Mouse (Mus musculus) forebrain, embryonic 14.5 days (tissue): Measurements from ENCODE around the gene Aff3. TPM values are rescaled to one million over a fixed set of nuclear protein-coding genes. Genes with fewer than 3 reads are reported as not detected.

Experiments
- ATAC-seq: fragments of 200-750 bp; cut with Nextera tagmentation; 2 replicates; pipeline ENCODE4 v1.8.0; 2017; ENCODE audit warnings: mild to moderate bottlenecking, moderate library complexity
- DNase-seq: peaks from one replicate; pipeline ENCODE4 v3.0.0-alpha.2; 2015; ENCODE audit warnings: low spot score
- H3K27ac ChIP-seq: fragments of 300-500 bp; sonication (generic); 2 replicates; pipeline ENCODE4 v1.5.1; 2014; ENCODE audit warnings: low read depth, mild to moderate bottlenecking, control low read depth, low read length, moderate library complexity
- H3K27me3 ChIP-seq: fragments of 300-500 bp; sonication (generic); replicated peaks from 2 replicates; pipeline ENCODE4 v1.6.1; 2014; ENCODE audit warnings: low read length, control low read depth, mixed read lengths; ENCODE audit not compliant: control insufficient read depth, insufficient read depth
- H3K36me3 ChIP-seq: fragments of 300-500 bp; sonication (generic); 2 replicates; pipeline ENCODE4 v1.6.1; 2014; ENCODE audit warnings: low read length, control low read depth; ENCODE audit not compliant: control insufficient read depth, insufficient read depth
- H3K4me1 ChIP-seq: fragments of 300-500 bp; sonication (generic); 2 replicates; pipeline ENCODE4 v1.6.1; 2014; ENCODE audit warnings: antibody characterized with exemption, low read length, control low read depth; ENCODE audit not compliant: control insufficient read depth, insufficient read depth
- H3K4me2 ChIP-seq: fragments of 300-500 bp; sonication (generic); 2 replicates; pipeline ENCODE4 v1.6.1; 2014; ENCODE audit warnings: mild to moderate bottlenecking, control low read depth, low read length
- H3K4me3 ChIP-seq: fragments of 300-500 bp; sonication (generic); 2 replicates; pipeline ENCODE4 v1.5.1; 2014; ENCODE audit warnings: low read depth, low read length, control low read depth
- H3K9ac ChIP-seq: fragments of 300-500 bp; sonication (generic); 2 replicates; pipeline ENCODE4 v1.6.1; 2014; ENCODE audit warnings: mild to moderate bottlenecking, low read length, control low read depth, moderate library complexity
- H3K9me3 ChIP-seq: fragments of 300-500 bp; sonication (generic); replicated peaks from 2 replicates; pipeline ENCODE4 v1.6.1; 2016; ENCODE audit warnings: low read length, control low read depth, mixed read lengths; ENCODE audit not compliant: control insufficient read depth
- WGBS: fragments of 180-500 bp; shearing (Covaris S2); extraction: QIAGEN DNeasy Blood & Tissue Kit; methylation state at CpG from one replicate; pipeline ENCODE4 v1.1.7; 2014; 5-methylcytosine and 5-hydroxymethylcytosine counted together
- polyA plus RNA-seq: library from polyadenylated mRNA; unstranded; fragments of >200 nt; fragmentation: Nextera tagmentation; extraction: Ambion mirVana; gene quantifications from 2 replicates; pipeline ENCODE4 v1.2.1, GENCODE M21; 2014

Aff3 gene
- polyA plus RNA-seq, 1 experiment from 2014 or later: 15.5 TPM

- no peak overlapping the region for H3K9ac ChIP-seq
- no peaks in the 10 kb centered on the region for H3K27me3 ChIP-seq
- 92% methylated on average over 7 of the region's 7 CpGs for WGBS
- H3K4me2 ChIP-seq: no peak overlapping the region
- peaks cover 13% of the 10 kb centered on the region for H3K4me1 ChIP-seq
- H3K4me3 ChIP-seq: no peak overlapping the region
- DNase-seq (no peak), ATAC-seq (no peak)
- H3K27ac ChIP-seq: no peak overlapping the region
- no peaks in the 10 kb centered on the region for H3K36me3 ChIP-seq
- H3K9me3 ChIP-seq: no peaks in the 10 kb centered on the region
Measured at GRCm38 (mm10) chr1:38507636-38508179, 157.0 kb downstream of the Aff3 start.

- DNase-seq (no peak), ATAC-seq (no peak)
- no peaks in the 10 kb centered on the region for H3K36me3 ChIP-seq
- WGBS: 91% methylated on average over 3 of the region's 3 CpGs
- H3K4me3 ChIP-seq: no peak overlapping the region
- H3K4me2 ChIP-seq: no peak overlapping the region
- H3K27ac ChIP-seq: no peak overlapping the region
- H3K9me3 ChIP-seq: no peaks in the 10 kb centered on the region
- no peak overlapping the region for H3K9ac ChIP-seq
- H3K4me1 ChIP-seq: peaks cover 11% of the 10 kb centered on the region
- H3K27me3 ChIP-seq: no peaks in the 10 kb centered on the region
Measured at GRCm38 (mm10) chr1:38506396-38506795, 158.4 kb downstream of the Aff3 start.

- H3K9ac ChIP-seq: no peak overlapping the region
- no peak overlapping the region for H3K4me3 ChIP-seq
- peaks cover 11% of the 10 kb centered on the region for H3K4me1 ChIP-seq
- H3K9me3 ChIP-seq: no peaks in the 10 kb centered on the region
- 0 out of 2 replicates have a peak overlapping the region, but pooled peaks have one; percentile 41 for H3K27ac ChIP-seq
- H3K27me3 ChIP-seq: no peaks in the 10 kb centered on the region
- ATAC-seq (peak; percentile 79), DNase-seq (peak; percentile 78)
- H3K4me2 ChIP-seq: no peak overlapping the region
- 13% methylated on average over 13 of the region's 13 CpGs for WGBS
- H3K36me3 ChIP-seq: no peaks in the 10 kb centered on the region
Measured at GRCm38 (mm10) chr1:38503431-38504089, 161.2 kb downstream of the Aff3 start.

DNA sequence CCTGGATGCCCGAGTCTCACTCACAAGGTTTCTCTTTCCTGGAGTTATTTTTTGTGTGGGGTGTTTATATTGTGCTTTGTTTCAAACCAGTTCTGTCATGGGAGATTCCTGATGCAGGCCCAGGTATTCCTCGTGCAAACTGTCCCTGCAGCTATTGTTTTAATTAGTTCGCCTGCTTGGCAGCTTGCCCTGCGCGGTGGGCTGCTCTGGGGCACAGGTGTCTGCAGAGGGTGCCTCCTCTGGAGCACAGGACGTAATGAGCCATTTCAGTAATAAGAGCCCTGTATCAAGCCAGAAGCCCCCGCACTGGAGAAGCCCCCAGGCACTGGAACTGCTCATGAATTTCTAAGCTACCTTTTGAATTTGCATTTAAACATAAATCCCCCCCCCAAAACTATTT lies 162.0 kb downstream of the Aff3 start:
- no peaks in the 10 kb centered on the region for H3K27me3 ChIP-seq
- no peaks in the 10 kb centered on the region for H3K9me3 ChIP-seq
- peaks cover 15% of the 10 kb centered on the region for H3K4me1 ChIP-seq
- no peak overlapping the region for H3K27ac ChIP-seq
- WGBS: 12% methylated on average over 7 of the region's 7 CpGs
- ATAC-seq: peak; percentile 65
- H3K36me3 ChIP-seq: no peaks in the 10 kb centered on the region
- no peak overlapping the region for H3K9ac ChIP-seq
- DNase-seq: peak; percentile 45
- no peak overlapping the region for H3K4me3 ChIP-seq
- no peak overlapping the region for H3K4me2 ChIP-seq

- Histone ChIP-seq H3K4me1 (peaks cover 26% of the 10 kb centered on the region), H3K36me3 (no peaks in the 10 kb centered on the region), H3K27ac (no peak overlapping the region), H3K9me3 (no peaks in the 10 kb centered on the region), H3K27me3 (no peaks in the 10 kb centered on the region), H3K4me2 (no peak overlapping the region), H3K9ac (no peak overlapping the region), H3K4me3 (no peak overlapping the region)
- 90% methylated on average over 7 of the region's 7 CpGs for WGBS
- ATAC-seq: no peak
- DNase-seq: no peak
Measured at GRCm38 (mm10) chr1:38501231-38501630, 163.5 kb downstream of the Aff3 start.

DNA sequence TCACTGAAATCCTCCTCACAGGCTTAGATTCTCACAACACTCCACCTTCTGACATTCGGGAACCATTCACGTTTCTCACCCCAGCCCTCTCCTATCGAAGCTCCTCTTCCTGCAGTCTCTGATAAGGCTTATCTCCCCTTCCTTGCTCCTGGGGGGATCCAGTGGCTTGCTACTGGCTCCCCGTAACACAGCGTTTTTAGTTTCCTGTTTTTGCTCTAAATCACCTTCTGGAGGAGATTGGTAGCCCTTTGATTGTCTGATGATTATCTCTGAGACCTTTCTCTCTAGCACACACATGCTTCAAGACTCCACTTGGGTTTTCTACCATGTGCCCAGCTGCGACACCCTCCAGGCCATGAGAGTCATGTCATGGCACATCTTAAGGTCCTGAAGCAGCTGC lies 165.3 kb downstream of the Aff3 start:
- no peak for ATAC-seq
- no peaks in the 10 kb centered on the region for H3K36me3 ChIP-seq
- no peak overlapping the region for H3K27ac ChIP-seq
- H3K4me1 ChIP-seq: peaks cover 26% of the 10 kb centered on the region
- no peaks in the 10 kb centered on the region for H3K27me3 ChIP-seq
- H3K9me3 ChIP-seq: no peaks in the 10 kb centered on the region
- H3K4me2 ChIP-seq: no peak overlapping the region
- WGBS: 90% methylated on average over 6 of the region's 6 CpGs
- H3K4me3 ChIP-seq: no peak overlapping the region
- no peak for DNase-seq
- H3K9ac ChIP-seq: no peak overlapping the region

DNA sequence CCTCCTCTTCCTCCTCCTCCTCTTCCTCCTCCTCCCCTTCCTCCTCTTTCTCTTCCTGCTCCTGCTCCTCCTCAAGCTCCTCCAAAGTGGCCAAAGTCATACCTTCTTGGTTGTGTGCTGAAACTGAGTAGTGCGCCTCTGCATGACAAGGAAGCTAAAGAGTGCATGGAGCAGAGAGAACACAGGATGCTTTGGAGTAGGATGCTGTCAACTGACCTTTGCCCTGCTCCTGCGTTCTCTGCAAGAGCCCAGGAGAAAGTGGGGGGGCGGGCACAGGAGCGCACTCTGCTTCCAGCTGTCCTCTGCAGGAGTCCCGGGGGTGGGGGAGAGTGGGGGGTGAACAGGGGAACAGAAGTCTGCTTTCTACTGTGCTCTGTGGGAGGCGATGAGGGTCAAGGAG lies 167.2 kb downstream of the Aff3 start:
- DNase-seq: no peak
- Histone ChIP-seq H3K27me3 (no peaks in the 10 kb centered on the region), H3K4me3 (no peak overlapping the region), H3K4me2 (no peak overlapping the region), H3K9ac (no peak overlapping the region), H3K9me3 (no peaks in the 10 kb centered on the region), H3K36me3 (no peaks in the 10 kb centered on the region), H3K4me1 (peaks cover 21% of the 10 kb centered on the region), H3K27ac (no peak overlapping the region)
- WGBS: 40% methylated on average over 6 of the region's 6 CpGs
- no peak for ATAC-seq

DNA sequence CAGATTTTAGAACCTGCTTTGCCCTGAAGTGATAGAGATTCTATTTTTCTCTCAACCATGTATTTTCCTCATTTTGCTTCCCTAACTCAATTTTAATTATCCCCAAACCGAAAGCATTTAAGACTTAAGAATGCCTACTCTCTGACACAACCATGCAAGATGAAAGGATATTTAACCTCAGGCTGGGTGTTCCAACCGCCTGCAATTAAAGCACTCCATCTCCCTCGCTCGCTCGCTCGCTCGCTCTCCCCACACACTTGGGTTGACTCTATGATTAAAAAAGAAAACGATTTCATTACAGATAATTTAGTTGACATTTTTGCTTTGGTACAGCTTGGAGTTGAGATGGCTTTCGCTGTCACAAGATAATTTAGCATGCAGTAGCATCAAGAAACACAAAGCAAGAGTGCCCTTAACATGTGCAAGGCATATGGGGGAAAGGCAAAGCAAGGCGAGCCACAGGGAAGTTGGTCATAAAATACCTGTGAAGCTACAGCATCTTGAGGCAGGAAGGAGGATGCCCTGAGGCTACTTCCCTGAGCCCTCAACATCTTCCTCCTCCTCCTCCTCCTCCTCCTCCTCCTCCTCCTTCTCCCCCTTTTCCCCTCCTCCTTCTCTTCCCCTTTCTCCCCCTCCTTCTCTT lies 167.7 kb downstream of the Aff3 start:
- no peaks in the 10 kb centered on the region for H3K27me3 ChIP-seq
- H3K4me2 ChIP-seq: no peak overlapping the region
- H3K9me3 ChIP-seq: no peaks in the 10 kb centered on the region
- H3K4me3 ChIP-seq: no peak overlapping the region
- WGBS: 42% methylated on average over 10 of the region's 10 CpGs
- peaks cover 18% of the 10 kb centered on the region for H3K4me1 ChIP-seq
- H3K27ac ChIP-seq: no peak overlapping the region; the same call in 1 of the 2 replicates
- no peak overlapping the region for H3K9ac ChIP-seq
- H3K36me3 ChIP-seq: no peaks in the 10 kb centered on the region
- DNase-seq (peak; percentile 51), ATAC-seq (0 out of 2 replicates have a peak, but pooled peaks have one; percentile 40)

- Histone ChIP-seq H3K36me3 (no peaks in the 10 kb centered on the region), H3K4me2 (no peak overlapping the region), H3K27me3 (no peaks in the 10 kb centered on the region), H3K9me3 (no peaks in the 10 kb centered on the region), H3K27ac (no peak overlapping the region), H3K4me3 (no peak overlapping the region), H3K4me1 (peaks cover 15% of the 10 kb centered on the region), H3K9ac (no peak overlapping the region)
- DNase-seq: no peak
- ATAC-seq: no peak
- 95% methylated on average over 2 of the region's 2 CpGs for WGBS
Measured at GRCm38 (mm10) chr1:38495284-38495683, 169.5 kb downstream of the Aff3 start.
